ENCODE assay signal across 8 mouse cellular contexts in genomic region chr14:121082341-121082740, GRCm38 (mm10). TPM values are rescaled to one million over a fixed set of nuclear protein-coding genes. Genes with fewer than 3 reads are reported as not detected.
DNase-seq lines count a peak whose midpoint lies in the region; ATAC-seq and TF ChIP-seq lines count a peak whose summit lies in the region.

No protein-coding gene starts in this region.

- H3K27ac ChIP-seq in heart, embryonic 14.5 days (replicated peaks in 1 of 2; ENCODE audit: control insufficient read depth in 1 of 2, insufficient read depth in 1 of 2, low read depth in 2 of 2, low read length in 2 of 2), result no peak overlapping the region

- H3K4me1 ChIP-seq in heart, embryonic 14.5 days (ENCODE audit: control insufficient read depth in 2 of 2, insufficient read depth in 2 of 2, low read length in 2 of 2), result peaks cover 6 to 20% of the 10 kb centered on the region in 2 experiments

- no peak overlapping the region for H3K9ac ChIP-seq in heart, embryonic 14.5 days (ENCODE audit: low read length)

- no peak for TF ChIP-seq CTCF in brain, embryonic 14.5 days (IDR thresholded peaks at IDR 0.05; ENCODE audit: borderline replicate concordance, extremely low read depth, insufficient read depth, insufficient read length)

- peaks cover 12% of the 10 kb centered on the region for H3K36me3 ChIP-seq in heart, embryonic 14.5 days (ENCODE audit: control insufficient read depth, insufficient read depth, low read length)

- ATAC-seq in cerebellum, adult (ENCODE audit: insufficient number of reproducible peaks, low FRiP score, low TSS enrichment), result 0 out of 2 replicates have a peak, but pooled peaks have one; percentile 40
- 0 out of 2 replicates have a peak, but pooled peaks have one; percentile 44 for ATAC-seq in heart, embryonic 14.5 days (ENCODE audit: insufficient number of reproducible peaks, insufficient read depth, low FRiP score, low read depth)
- no peak for ATAC-seq in granulocyte monocyte progenitor cell, adult 5-6 weeks (replicated peaks; ENCODE audit: poor library complexity, severe bottlenecking)

- no peak overlapping the region for H3K4me3 ChIP-seq in heart, embryonic 14.5 days (ENCODE audit: control insufficient read depth in 1 of 2, insufficient read depth in 1 of 2, low read depth in 1 of 2, low read length in 2 of 2)

- H3K9me3 ChIP-seq in heart, embryonic 14.5 days (ENCODE audit: control insufficient read depth, low read length), result no peaks in the 10 kb centered on the region

- intact Hi-C loops in left cerebral cortex, postnatal 10 days (cut with DNase I), result no loop called here

- no peak for DNase-seq in cerebellum, postnatal 14 days
- DNase-seq in brain, embryonic 14.5 days (ENCODE audit: low read depth), result peak; percentile 64
- DNase-seq in left cerebral cortex, postnatal 10 days (ENCODE audit: extremely low spot score in 1 of 2, low spot score in 2 of 2), result peak; percentile 54 to 58
- peak; percentile 77 to 81 for DNase-seq in right cerebral cortex, postnatal 36 days (ENCODE audit: low spot score in 2 of 2)
- no peak for DNase-seq in spleen, postnatal 4 days (ENCODE audit: low spot score in 2 of 2)

- H3K4me2 ChIP-seq in heart, embryonic 14.5 days (ENCODE audit: low read length), result no peak overlapping the region

- TF ChIP-seq POLR2A in brain, embryonic 14.5 days (IDR thresholded peaks at IDR 0.05; ENCODE audit: borderline replicate concordance, extremely low read depth, insufficient read depth, insufficient read length, poor library complexity, severe bottlenecking), result no peak

- 56% methylated on average over 7 of the region's 7 CpGs for WGBS in heart, embryonic 14.5 days

- no peaks in the 10 kb centered on the region for H3K27me3 ChIP-seq in heart, embryonic 14.5 days (ENCODE audit: control insufficient read depth, insufficient read depth, low read length)

RNA-seq across cellular contexts. Expression of gene Farp1, which starts 47.3 kb away (rescaled TPM):
- polyA plus RNA-seq in brain, embryonic 14.5 days (2012; rRNA removed), result 58.0 and 77.6 TPM in 2 replicates
- 19.1 and 20.4 TPM in 2 replicates for polyA plus RNA-seq in heart, embryonic 14.5 days (2014; fragmentation: Nextera tagmentation; extraction: Ambion mirVana)
- 100 to 1,000 TPM; 151 to 152 TPM for total RNA-seq in left cerebral cortex, postnatal 10 days (2021)
- not detected in 2 replicates for total RNA-seq in granulocyte monocyte progenitor cell, adult 5-6 weeks (2014; fragmentation: Nextera tagmentation)
- total RNA-seq in granulocyte monocyte progenitor cell, adult 5-6 weeks (2017), result 1.9 TPM in 1 of 2 replicates, not detected in the other

Comparison
In these comparisons a context has a peak if more than half of its experiments do, and no peak if none do; other contexts are left out.
1. DNase-seq: peak in brain, embryonic 14.5 days (single experiment), left cerebral cortex, postnatal 10 days (2 of 2) and right cerebral cortex, postnatal 36 days (2 of 2); none in cerebellum, postnatal 14 days (0 of 2) and spleen, postnatal 4 days (0 of 2).
2. RNA of gene Farp1, which starts 47.3 kb away (total RNA-seq): 151 to 152 TPM in left cerebral cortex, postnatal 10 days; 1.9 TPM in granulocyte monocyte progenitor cell, adult 5-6 weeks; every median in the first group is over 10 times any median in the second.